Mouse (Mus musculus) E14TG2a.4 (cell line): Measurements from ENCODE around the gene Wfikkn1.

Source experiments
- CTCF ChIP-seq: conservative IDR thresholded peaks from 2 replicates; pipeline ENCODE4 v1.5.1; 2014; ENCODE audit warnings: low read length
- POU5F1 ChIP-seq: IDR thresholded peaks from 2 replicates; pipeline ENCODE4 v1.6.1; 2014; ENCODE audit warnings: low read length, borderline replicate concordance

DNA sequence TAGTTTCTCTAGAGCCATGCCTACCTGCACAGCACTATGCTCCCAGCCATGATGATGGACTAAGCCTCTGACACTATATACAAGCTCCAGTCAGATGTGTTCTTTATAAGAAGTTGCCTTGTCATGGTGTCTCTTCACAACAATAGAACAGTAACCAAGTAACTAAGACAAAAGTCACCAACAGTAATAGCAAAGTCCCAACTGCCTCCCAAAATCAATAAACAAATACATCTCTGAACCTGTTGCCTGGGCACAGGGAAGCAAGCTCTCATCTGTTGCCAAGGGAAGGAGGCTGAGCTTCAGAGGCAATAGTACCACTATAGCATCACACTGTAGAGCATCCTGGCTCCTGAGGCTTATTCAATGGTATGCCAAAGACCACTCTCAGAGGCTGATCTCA lies 6.1 kb upstream of the Wfikkn1 start:
- TF ChIP-seq CTCF (no peak), POU5F1 (no peak)
